Mouse (Mus musculus) heart, postnatal 0 days (tissue): Measurements from ENCODE around the gene Pde7b. TPM values are rescaled to one million over a fixed set of nuclear protein-coding genes. Genes with fewer than 3 reads are reported as not detected.

Experiments
- ATAC-seq: fragments of 200-750 bp; cut with Nextera tagmentation; 2 replicates; pipeline ENCODE4 v1.8.0; 2017; ENCODE audit warnings: low read depth, moderate number of reproducible peaks, moderate library complexity; ENCODE audit not compliant: insufficient read depth
- DNase-seq: peaks from one replicate; pipeline ENCODE4 v3.0.0-alpha.2; 2016; ENCODE audit warnings: low spot score
- H3K27ac ChIP-seq: fragments of 300-500 bp; sonication (generic); 2 replicates; pipeline ENCODE4 v1.5.1; 2014; ENCODE audit warnings: low read depth, mild to moderate bottlenecking
- H3K27me3 ChIP-seq: fragments of 300-500 bp; sonication (generic); 2 replicates; pipeline ENCODE4 v1.6.1; 2014; ENCODE audit warnings: low read length, mixed read lengths; ENCODE audit not compliant: control insufficient read depth, insufficient read depth
- H3K36me3 ChIP-seq: fragments of 300-500 bp; sonication (generic); replicated peaks from 2 replicates; pipeline ENCODE4 v1.6.1; 2014; ENCODE audit warnings: low read length, mixed read lengths; ENCODE audit not compliant: control insufficient read depth, insufficient read depth
- H3K4me1 ChIP-seq: fragments of 300-500 bp; sonication (generic); 2 replicates; pipeline ENCODE4 v1.6.1; 2014; ENCODE audit warnings: antibody characterized with exemption; ENCODE audit not compliant: control insufficient read depth, insufficient read depth
- H3K4me2 ChIP-seq: fragments of 300-500 bp; sonication (generic); 2 replicates; pipeline ENCODE4 v1.6.1; 2014; ENCODE audit warnings: low read depth, mild to moderate bottlenecking, low read length, moderate library complexity
- H3K4me3 ChIP-seq: fragments of 300-500 bp; sonication (generic); 2 replicates; pipeline ENCODE4 v1.5.1; 2014; ENCODE audit warnings: low read depth, low read length
- H3K9ac ChIP-seq: fragments of 300-500 bp; sonication (generic); replicated peaks from 2 replicates; pipeline ENCODE4 v1.6.1; 2014; ENCODE audit warnings: low read depth, low read length, mixed read lengths
- H3K9me3 ChIP-seq: fragments of 300-500 bp; sonication (generic); replicated peaks from 2 replicates; pipeline ENCODE4 v1.6.1; 2016; ENCODE audit warnings: low read length; ENCODE audit not compliant: control insufficient read depth
- CTCF ChIP-seq: IDR thresholded peaks from 2 replicates; pipeline ENCODE4 v1.5.1; 2016; ENCODE audit warnings: antibody characterized with exemption, control low read depth, low read depth
- EP300 ChIP-seq: IDR thresholded peaks from 2 replicates; pipeline ENCODE4 v1.6.1; 2016; ENCODE audit warnings: antibody characterized with exemption, low read depth
- WGBS: fragments of 180-500 bp; shearing (Covaris S2); extraction: QIAGEN DNeasy Blood & Tissue Kit; methylation state at CpG from one replicate; pipeline ENCODE4 v1.1.7; 2014; 5-methylcytosine and 5-hydroxymethylcytosine counted together
- polyA plus RNA-seq: library from polyadenylated mRNA; unstranded; fragments of >200 nt; fragmentation: Nextera tagmentation; extraction: Ambion mirVana; gene quantifications from 2 replicates; pipeline ENCODE4 v1.2.1, GENCODE M21; 2015
- total RNA-seq: library from RNA; depleted of rRNA; stranded (reverse); fragments of >200 nt; gene quantifications from 2 replicates; pipeline ENCODE4 v1.2.3, GENCODE M21; 2014; ENCODE audit warnings: low replicate concordance

The Pde7b gene
- total and polyA plus RNA-seq, 2 experiments from 2014 or later: 5.0 to 11.8 TPM

GRCm38 (mm10) chr10:20505454-20505853 lies 219.4 kb downstream of the Pde7b start:
- DNase-seq (no peak), ATAC-seq (no peak)
- TF ChIP-seq CTCF (no peak), EP300 (no peak)
- Histone ChIP-seq H3K27ac (no peak overlapping the region), H3K4me1 (peaks cover 10% of the 10 kb centered on the region; the same call in 1 of the 2 replicates), H3K4me3 (no peak overlapping the region), H3K9ac (no peak overlapping the region), H3K36me3 (no peaks in the 10 kb centered on the region), H3K9me3 (no peaks in the 10 kb centered on the region), H3K27me3 (no peaks in the 10 kb centered on the region), H3K4me2 (no peak overlapping the region)
- 84% methylated on average over 10 of the region's 10 CpGs for WGBS

DNA sequence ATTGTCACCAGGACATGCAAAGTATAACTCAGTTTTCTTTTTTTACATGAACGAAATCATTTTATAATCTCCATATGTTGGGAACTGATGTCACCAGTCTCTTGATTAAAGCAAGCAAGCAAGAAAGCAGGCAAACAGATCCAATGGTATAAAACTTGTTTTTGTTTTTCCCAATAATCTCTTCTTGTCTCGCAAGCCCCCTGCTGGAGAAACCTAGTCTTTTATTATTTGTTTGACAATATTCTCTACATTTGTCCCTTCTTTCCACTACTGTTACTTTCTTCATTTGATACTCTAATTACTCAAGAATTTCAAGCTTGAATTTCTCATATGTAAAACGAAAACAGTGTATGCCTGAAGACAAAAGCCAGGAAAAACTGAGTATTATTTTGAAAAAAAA lies 220.1 kb downstream of the Pde7b start:
- Histone ChIP-seq H3K4me1 (0 out of 2 replicates have a peak, but pooled peaks cover 5% of the 10 kb centered on the region), H3K4me2 (no peak overlapping the region), H3K27me3 (no peaks in the 10 kb centered on the region), H3K9ac (no peak overlapping the region), H3K27ac (no peak overlapping the region), H3K36me3 (no peaks in the 10 kb centered on the region), H3K9me3 (no peaks in the 10 kb centered on the region), H3K4me3 (no peak overlapping the region)
- ATAC-seq (no peak), DNase-seq (no peak)
- 85% methylated on average over 3 of the region's 3 CpGs for WGBS
- TF ChIP-seq CTCF (no peak), EP300 (no peak)

DNA sequence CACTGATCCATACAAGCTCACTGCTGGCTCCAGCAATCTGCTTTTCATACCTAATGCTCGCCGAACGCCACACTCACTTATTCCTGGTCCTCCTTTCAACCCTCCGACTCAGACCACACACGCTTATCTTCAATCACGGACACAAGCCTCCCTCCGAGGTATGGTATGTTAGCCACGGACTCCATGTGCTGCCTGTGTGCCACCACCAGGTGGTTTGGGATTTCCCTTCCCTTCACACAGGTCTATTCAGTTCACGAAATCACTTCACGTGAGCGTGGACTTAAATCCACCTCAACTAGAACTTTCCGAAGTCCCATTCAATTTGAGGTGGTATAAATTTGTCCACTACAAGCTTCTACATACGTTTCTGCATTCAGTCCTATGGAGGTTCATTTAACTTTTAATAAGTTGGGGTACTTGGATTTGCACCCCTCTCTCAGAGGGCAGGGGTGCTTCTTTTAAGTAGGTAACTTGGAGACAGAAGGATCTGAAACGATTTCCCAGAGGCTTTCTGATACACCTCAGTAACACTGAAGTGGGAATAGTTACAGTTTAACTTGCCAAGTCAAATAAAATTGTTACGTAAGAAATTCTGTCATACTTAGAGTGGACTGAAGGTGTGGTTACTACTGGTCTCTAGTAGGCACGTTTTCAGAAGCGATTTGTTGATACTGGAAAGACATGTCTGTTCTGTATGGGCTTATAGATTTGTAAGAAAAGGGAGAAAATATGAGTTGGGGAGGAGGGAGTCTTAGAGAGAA lies 221.4 kb downstream of the Pde7b start:
- no peak overlapping the region for H3K27ac ChIP-seq
- no peak overlapping the region for H3K9ac ChIP-seq
- H3K36me3 ChIP-seq: no peaks in the 10 kb centered on the region
- H3K4me3 ChIP-seq: no peak overlapping the region
- TF ChIP-seq EP300 (no peak), CTCF (no peak)
- no peaks in the 10 kb centered on the region for H3K9me3 ChIP-seq
- H3K4me1 ChIP-seq: no peaks in the 10 kb centered on the region
- DNase-seq (no peak), ATAC-seq (no peak)
- H3K4me2 ChIP-seq: no peak overlapping the region
- 83% methylated on average over 17 of the region's 17 CpGs for WGBS
- no peaks in the 10 kb centered on the region for H3K27me3 ChIP-seq

- Histone ChIP-seq H3K9me3 (no peaks in the 10 kb centered on the region), H3K4me3 (no peak overlapping the region), H3K27ac (no peak overlapping the region), H3K4me1 (no peaks in the 10 kb centered on the region), H3K36me3 (no peaks in the 10 kb centered on the region), H3K4me2 (no peak overlapping the region), H3K9ac (no peak overlapping the region), H3K27me3 (no peaks in the 10 kb centered on the region)
- 76% methylated on average over 6 of the region's 6 CpGs for WGBS
- ATAC-seq: no peak
- TF ChIP-seq EP300 (no peak), CTCF (no peak)
- DNase-seq: no peak
Observed at GRCm38 (mm10) chr10:20501221-20501620, 223.7 kb downstream of the Pde7b start.

- Histone ChIP-seq H3K4me1 (peaks cover 14% of the 10 kb centered on the region), H3K36me3 (no peaks in the 10 kb centered on the region), H3K27ac (no peak overlapping the region), H3K9ac (no peak overlapping the region), H3K4me3 (no peak overlapping the region), H3K4me2 (no peak overlapping the region), H3K9me3 (no peaks in the 10 kb centered on the region), H3K27me3 (no peaks in the 10 kb centered on the region)
- TF ChIP-seq EP300 (no peak), CTCF (no peak)
- no peak for DNase-seq
- no peak for ATAC-seq
- WGBS: 88% methylated on average over 4 of the region's 4 CpGs
Observed at GRCm38 (mm10) chr10:20495051-20495450, 229.8 kb downstream of the Pde7b start.

DNA sequence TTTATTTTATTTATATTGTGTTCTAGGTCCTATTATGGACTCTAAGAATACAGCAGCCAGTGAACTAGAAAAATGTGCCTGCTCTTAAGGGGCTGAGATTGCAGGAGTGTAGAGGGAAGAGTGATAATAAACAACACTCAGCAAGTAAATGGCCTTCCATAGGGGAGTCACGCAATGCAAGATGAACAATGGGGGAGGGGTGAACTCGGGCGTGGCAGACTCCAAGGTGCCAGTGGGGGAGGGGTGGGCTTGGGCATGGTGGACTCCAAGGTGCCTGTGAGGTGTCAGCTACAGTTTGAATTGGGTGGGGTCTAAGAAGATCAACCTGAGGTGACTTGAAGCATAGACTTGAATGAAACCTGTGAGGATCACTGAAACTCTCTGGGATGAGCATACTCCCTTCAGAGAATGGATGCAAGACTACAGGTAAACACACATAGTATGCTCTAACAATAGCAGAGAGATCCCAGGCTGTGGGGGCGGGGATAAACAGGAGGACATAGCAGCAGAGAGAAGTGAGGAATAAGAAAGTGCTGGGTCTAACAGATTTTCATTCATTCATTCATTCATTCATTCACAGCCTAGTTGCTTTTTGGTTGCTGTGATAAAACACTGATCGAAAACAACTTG lies 230.9 kb downstream of the Pde7b start:
- Histone ChIP-seq H3K9ac (no peak overlapping the region), H3K36me3 (no peaks in the 10 kb centered on the region), H3K27ac (no peak overlapping the region), H3K4me1 (peaks cover 16% of the 10 kb centered on the region), H3K4me2 (no peak overlapping the region), H3K9me3 (no peaks in the 10 kb centered on the region), H3K27me3 (no peaks in the 10 kb centered on the region), H3K4me3 (no peak overlapping the region)
- 58% methylated on average over 5 of the region's 5 CpGs for WGBS
- ATAC-seq: no peak
- TF ChIP-seq CTCF (no peak), EP300 (no peak)
- DNase-seq: no peak
